Mouse (Mus musculus) neural tube, embryonic 10.5 days (tissue): ENCODE measurements around the gene Glt1d1.
A peak's percentile ranks its signal among the peaks of the same experiment; 100 is the strongest.
"Not testable (repeated sequence)": the region's sequence is repeated elsewhere in the genome, so short reads cannot be mapped to it uniquely, and the experiment has no call there.

ENCODE experiments used
- DNase-seq: peaks from one replicate; pipeline ENCODE4 v3.0.0-alpha.2; 2017; ENCODE audit warnings: low spot score; ENCODE audit errors: extremely low spot score

Glt1d1 gene

DNA sequence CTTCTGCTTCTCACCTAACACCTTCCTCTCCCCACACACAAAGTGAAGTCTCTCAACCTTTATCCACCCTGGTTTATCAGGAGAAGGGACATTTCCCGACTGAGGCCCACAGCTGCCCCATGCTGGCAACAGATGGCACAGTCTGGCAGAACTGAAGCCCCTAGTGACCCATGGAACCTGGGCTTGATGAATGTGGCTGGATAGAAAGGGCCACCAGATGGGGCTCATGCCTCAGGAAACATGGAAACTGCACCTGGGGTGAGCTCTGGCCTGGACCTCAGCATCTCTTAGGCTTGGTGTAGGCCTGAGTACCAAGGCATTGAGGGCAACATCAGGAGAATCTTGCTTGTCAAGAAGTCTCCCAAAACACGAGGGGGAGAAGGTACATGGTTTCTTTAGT, 66.5 kb downstream of the Glt1d1 start:
- DNase-seq: no peak

DNA sequence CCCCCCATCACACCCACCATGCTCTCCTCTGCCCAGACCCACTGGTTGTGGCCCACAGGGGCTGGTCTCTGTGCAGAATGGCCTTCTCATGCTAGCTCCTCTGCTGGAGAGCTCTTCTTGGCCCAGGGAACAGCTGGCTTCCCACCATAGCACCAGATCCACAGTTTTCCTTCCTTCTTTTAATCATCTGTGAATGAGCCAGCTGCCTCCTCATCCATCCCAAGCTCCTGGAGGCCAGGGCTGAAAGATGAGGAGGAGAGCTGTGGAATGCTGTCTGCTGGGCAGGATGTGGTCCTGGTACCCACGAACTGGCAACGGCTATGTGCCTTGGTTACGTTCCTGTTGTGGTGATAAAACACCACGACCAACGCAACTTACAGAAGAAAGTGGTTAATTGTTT, 67.6 kb downstream of the Glt1d1 start:
- DNase-seq: no peak

DNA sequence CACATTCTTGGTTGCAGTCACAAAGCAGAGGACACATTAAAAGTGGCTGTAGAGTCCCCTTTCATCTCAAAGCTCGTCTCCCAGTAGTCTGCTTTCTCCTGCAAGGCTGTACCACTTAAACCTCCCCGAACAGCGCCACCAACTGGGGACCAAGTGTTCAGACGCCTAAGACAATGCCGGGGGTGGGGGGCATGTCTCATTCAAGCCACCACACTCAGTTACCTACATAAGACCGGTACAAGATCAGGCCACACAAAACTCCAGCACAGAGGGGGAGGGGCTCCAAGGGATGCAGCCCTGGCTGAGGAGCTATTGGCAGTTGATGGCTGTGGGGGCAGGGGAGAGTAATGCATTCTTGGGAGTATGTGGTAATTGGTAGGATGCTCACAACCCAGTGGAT, 68.1 kb downstream of the Glt1d1 start:
- no peak for DNase-seq

DNA sequence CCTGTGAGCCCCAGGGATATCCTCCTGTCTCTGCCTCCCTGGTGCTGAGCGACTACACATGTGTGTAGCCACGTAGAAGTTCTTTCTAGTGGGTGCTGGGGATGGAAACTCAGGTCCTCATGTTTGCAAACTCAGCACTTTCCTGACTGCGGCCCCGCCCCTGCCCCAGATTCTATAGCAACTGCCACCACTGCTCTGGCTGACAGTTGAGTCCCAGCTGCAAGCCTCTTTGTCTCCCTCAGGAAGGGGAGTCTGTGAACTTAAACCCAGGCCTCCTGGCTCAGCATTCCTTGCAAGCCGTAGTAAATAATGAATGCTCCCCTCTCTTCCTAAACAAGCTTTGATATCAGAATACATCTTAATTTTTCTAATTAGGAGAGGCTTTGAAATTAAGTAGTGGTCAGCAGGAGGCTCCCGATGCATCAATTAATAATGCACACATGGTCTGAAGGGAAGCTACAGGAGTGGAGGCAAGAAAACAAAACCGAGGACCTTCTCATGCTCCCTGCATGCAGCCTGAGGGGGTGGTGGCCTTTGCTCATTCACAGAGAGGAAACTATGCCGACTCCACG, 71.6 kb downstream of the Glt1d1 start:
- DNase-seq: no peak

DNA sequence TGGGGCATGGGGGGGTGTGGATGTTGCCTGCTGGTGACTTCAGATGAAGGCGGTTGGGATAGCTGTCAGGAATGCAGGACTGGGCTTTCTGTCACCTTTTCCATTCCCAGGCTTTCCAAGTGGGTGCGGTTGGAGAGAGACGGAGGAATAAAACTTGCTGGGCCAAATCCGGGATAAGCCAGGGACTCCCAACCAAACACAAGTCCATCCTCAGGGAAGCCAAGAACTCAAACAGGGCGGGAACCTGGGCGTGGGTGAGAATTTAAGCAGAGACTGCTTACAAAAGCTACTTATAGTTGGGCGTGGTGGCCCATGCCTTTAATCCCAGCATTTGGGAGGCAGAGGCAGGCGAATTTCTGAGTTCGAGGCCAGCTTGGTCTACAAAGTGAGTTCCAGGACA, 73.2 kb downstream of the Glt1d1 start:
- DNase-seq: no peak

DNA sequence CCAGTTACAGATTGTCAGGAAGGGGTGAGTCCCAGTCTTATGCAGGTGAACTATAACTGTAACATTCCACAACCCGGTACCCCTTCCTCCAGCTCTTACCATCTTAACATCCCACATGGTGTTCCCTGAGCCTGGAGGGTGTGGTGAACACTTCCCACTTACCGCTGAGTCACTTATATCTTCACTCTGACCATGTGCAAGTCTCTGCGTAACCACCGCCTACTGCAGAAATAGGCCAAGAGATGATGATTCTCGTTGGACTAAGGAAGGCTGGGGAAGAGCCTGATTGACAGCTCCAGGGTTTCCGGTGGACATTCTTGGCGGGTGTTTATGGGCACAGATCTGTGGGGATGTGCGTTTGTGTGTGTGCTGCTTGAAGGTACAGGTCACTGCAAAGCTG, 73.9 kb downstream of the Glt1d1 start:
- DNase-seq: no peak

DNA sequence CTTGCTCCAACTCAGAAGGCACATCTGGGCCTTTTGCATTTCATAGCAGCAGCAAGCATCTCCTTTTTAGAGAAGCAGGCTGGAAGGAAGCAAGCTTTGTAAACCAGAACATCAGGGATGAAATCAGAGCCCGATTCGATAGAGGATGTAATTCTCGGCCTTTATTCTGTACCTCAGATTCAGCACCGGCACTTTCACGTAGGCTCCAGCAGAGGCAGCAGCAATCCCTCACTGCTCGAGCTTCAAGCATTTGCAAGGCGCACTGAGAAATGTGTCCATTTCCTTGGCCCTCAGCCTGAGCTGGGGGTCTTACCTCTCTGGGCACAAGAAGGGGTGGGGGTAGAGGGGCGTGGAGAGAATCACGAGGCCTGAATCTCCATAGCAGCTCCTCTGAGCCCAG, 76.1 kb downstream of the Glt1d1 start:
- no peak for DNase-seq

DNA sequence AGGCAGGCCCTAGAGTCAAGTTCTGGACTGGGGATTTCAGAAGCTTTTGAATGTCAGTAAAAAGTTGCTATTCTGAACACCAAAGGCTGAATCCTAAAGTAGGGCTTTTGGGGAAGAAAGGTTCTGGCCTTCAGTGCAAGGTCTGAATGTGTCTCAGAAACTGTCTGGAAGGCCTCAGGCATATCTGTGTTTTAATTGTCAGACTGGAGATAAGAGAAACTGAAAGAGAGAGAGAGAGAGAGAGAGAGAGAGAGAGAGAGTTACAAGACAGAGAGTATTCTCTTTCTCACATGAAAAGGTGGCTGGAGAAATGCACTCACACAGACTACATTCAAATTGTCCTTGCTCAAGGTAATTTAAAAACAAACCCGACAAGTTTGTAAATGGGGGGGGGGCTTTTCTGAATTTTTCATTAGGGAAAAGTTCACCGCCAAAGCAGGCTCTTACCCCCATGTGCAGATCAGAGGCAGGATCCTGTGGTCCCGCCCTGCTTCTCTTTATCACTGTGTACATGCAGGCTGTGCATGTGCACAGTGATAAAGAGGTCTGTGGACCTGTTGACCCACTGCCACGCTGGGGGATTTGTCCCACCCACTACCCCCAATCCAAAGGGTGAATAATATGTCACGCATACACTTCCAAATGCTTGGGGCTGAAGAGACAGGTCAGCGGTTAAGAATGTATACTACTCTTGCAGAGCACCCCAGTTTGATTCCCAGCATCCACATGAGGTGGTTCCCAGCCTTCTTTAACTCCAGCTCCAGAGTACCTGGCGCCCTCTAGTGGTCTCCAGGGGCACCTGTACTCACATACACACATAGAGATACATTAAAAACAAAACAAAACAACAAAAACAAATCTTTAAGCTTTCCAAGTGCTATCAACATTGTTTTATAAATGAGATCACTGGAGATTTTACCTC, 83.0 kb downstream of the Glt1d1 start:
- DNase-seq: no peak

DNA sequence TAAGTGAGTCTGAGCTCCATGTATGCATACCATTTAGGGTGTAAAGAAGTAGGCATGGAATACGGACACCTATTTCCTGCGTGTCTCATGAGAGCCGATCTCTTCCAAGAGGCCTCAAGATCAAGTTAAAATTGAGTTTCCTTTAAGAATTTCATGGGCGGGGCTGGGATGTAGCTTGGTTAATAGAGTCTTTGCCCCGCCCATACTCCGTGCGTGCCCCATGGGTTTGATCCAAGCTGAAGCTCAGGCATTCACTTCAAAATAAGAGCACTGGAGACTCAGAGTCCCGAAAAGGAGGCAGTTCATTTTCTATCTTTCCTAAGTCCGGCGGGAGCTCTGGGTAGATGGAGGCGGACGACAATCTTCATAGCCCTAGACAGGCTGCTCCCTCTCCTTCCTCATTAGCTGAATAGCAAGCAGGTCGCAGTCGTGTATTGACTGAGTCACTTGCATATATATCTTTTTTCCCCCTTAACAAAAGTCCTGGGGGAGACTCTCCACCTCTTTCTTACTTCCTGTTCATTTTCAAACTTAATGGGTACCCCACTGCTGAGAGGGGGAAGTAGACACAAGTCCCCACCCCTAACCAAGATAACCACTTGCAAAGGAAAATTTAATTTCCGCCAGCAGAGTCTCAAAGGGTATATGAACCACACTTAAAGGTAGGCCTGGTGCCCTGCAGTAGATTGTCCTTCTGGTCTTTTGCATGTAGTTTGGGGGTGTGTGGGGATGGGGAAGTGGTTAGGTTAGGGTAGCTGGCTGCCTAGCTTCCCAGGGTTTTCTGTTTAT, 88.7 kb downstream of the Glt1d1 start:
- DNase-seq: no peak

DNA sequence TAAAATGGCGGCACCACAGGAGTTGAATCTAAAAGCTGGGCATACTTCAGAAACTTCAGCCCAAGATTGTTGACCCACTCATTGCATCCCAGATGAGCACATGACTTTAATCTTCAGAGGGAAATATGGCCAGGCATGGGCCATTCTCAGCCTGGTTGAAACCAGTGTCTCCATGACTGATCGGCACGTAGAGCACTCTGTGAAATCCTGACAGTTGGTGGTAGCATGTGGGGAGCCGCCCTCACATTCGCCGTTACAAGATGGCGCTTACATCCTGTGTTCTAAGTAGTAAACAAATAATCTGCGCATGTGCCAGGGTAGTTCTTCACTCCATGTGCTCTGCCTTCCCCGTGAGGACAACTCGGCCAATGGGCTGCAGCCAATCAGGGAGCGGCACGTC, 90.1 kb downstream of the Glt1d1 start:
- not testable (repeated sequence) for DNase-seq

DNA sequence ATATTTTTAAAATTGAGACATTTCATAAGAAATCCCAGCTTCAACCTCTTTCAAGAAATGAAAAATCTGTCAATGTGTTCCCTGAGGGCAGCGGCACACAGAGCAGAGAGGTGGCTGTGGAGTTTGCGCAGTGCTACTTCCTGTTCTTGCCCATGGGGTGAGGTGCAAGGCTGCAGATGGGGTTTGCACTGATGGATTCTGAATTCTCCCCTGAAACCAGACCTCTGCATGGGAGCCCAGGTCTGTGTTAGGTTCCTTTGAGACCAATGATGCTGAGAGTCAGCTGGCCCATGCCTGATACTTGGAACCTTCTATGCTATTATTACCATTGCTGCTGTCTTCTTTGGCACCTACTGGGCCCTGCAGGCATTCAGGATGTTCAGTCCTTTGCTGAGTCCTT, 98.3 kb downstream of the Glt1d1 start:
- DNase-seq: no peak

DNA sequence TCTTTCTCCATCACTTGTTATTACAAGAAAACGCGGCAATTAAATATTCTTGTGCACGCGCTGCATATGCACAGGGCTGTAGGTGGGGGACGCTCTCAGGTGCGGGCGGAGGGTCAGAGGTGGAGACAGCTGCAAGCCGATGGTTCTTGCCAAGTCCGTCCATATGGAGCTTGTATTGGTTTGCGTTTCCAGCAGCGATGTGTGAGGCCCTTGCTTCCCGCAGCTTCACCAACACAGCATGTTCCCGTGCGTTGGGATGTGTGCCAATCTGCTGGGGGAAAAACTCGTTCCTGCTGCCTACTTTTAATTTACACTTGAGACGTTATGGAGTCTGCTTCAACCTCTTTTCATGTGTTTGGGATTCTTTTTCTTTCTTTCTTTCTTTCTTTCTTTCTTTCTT, 109.3 kb downstream of the Glt1d1 start:
- no peak for DNase-seq

DNA sequence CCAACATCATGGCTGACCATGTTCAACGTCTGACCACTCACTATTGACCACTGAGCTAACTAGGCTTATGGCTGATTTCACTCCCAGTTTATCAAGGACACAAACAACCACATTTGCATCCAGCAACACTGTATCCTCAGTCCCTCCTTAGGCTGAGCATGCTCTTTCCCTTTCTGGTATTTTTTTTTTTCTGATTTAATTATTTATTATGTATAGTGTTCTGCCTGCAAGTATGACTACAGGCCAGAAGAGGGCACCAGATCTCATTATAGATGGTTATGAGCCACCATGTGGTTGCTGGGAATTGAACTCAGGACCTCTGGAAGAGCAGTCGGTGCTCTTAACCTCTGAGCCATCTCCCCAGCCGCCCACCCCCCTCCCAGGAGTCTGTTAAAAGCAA, 117.5 kb downstream of the Glt1d1 start:
- DNase-seq: not testable (repeated sequence)

DNA sequence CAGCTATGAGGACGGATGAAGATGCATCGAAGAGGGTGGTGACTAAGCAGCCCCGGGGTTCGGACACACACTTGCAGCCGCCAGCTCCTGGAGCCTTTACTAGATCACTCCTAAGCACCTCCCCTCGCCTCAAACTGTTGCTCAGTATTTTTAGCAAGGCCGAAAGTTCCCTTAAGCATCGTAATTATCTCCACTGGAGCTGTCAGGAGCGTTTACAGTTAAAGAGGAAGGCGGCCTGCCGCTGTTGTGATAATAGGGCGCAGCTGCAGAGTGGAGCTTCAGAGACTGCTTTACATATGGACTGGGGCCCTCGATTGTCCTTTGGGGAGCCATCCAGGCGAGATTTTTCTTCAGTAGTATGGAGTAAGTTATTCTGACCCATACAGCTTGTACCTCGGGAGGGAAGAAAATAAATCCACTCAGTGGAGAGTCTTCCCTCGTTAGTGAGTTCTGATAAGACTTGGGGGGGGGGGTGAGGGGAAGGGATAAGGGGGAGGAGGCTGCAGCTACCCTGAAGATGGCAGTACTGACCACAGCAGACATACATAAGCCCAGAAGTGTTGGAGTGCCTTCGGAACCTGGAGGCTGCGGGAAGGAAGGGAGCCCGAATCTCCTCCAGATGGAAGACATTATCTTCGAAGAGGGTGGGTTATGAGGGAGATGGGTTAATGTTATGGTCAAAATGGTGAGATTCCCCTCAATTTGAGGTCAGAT, 119.4 kb downstream of the Glt1d1 start:
- peak; percentile 23 for DNase-seq

DNA sequence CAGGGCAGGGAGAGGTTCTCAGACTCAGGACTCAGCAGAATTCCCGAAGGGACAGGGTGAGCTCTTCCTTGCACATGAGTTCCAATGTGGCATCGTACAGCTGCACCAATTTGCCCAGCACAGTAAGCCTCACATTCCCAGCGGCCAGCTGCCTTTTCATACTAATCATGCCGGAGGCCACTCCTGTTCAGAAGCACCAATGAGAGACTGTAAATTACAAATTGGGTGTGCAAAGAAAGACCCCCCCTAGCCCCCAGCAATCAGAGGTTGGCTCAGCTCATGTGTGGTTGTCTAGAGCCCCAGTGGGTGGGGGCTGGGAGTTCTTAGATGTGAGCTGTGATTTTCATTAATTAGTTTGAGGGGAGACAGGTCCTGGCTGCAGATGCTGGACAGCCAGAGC, 123.5 kb downstream of the Glt1d1 start:
- no peak for DNase-seq

DNA sequence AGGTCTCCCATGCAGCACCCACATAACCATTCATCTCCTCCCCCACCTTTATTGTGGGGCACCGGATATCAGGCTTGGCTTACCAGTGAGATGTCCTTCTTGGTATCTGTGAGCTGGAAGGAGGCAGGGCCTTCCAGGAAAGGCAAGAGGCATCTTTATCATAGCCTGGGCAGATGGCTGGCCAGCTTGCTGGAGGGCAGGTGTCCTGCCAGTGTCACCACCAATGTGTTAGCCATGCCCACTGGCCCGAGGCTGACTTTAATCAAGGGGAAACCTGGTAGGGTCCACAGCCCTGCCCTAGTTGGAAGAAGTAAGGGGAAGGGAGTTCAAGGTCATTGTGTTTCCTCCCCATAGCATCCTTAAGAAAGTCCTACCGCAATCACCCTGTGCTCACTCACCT, 123.9 kb downstream of the Glt1d1 start:
- DNase-seq: no peak

DNA sequence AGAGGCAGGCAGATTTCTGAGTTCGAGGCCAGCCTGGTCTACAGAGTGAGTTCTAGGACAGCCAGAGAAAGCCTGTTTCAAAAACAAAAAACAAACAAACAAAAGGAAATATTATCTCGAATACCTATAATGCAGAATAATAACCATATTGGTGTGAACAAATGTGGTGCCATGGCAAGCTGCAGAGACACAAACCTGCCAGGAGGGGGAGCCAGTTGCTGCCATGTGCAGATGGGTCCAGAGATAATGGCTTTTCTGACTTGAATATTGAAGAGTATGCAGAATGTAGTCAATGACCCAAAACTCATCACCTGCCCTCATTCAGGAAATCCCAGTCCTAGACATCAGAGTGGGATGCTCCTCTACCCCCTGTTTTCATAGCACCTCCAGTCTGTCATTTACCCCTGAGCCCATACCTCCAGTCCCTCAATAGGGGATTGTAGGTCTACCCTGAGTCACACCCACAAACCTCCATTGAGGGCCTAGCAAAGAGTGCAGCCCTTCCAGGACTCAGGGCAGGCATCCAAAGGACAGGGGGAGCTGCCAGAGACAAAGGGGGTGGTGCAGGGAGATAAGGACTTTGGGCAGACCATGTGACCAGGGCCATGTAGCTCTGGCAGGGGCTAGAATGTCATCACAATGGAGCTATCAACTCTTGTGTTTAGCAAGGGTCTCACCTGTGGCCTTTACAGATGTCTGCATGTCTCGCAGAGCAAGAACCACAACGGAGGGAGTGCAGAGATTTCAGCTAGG, 124.8 kb downstream of the Glt1d1 start:
- DNase-seq: no peak

DNA sequence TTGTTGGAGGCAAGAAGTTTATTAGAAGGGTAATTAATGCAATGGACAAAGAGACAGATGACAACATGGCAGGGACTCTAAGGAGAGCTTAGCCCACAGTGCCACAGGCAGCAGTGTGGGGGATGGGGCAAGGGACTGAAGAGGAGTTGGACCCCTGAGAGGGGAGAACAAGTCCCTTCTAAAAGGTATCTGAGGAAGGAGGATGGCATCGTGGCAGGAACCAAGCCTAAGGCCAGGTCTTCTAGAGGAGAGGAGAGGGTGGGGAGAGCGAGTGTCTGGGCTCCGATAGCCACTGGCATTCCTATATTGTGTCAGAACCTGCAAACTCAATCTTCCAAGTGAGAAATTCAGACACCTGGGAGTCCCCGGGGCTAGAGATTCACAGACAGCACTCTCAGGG, 126.5 kb downstream of the Glt1d1 start:
- DNase-seq: no peak
